8 mouse cellular contexts compared by ENCODE assay signal in genomic region chr10:24173210-24174001, GRCm38 (mm10). TPM values are rescaled to one million over a fixed set of nuclear protein-coding genes. Genes with fewer than 3 reads are reported as not detected.
DNase-seq lines count a peak whose midpoint lies in the region; ATAC-seq and TF ChIP-seq lines count a peak whose summit lies in the region.

No protein-coding gene starts in this region.

- H3K9ac ChIP-seq in embryonic facial prominence, embryonic 14.5 days (ENCODE audit: low read depth, low read length) = no peak overlapping the region

- H3K4me3 ChIP-seq in embryonic facial prominence, embryonic 14.5 days (ENCODE audit: low read depth, low read length) = no peak overlapping the region
- H3K4me3 ChIP-seq in midbrain, embryonic 10.5 days = no peak overlapping the region
- H3K4me3 ChIP-seq in thymus, adult 2 months (ENCODE audit: control insufficient read depth, insufficient read depth, low read length) = no peak overlapping the region

- no peak overlapping the region for H3K4me2 ChIP-seq in embryonic facial prominence, embryonic 14.5 days (ENCODE audit: low read depth, low read length)

- DNase-seq in spleen, postnatal 36 days (ENCODE audit: low spot score in 2 of 2) = peak; percentile 33 to 61
- DNase-seq in spleen, postnatal 14 days (ENCODE audit: low spot score in 2 of 2) = no peak
- peak; percentile 64 for DNase-seq in adrenal gland, postnatal 10 days
- peak; percentile 90 for DNase-seq in embryonic facial prominence, embryonic 14.5 days (ENCODE audit: low spot score)
- DNase-seq in layer of hippocampus, adult 9-10 months (ENCODE audit: low spot score) = peak; percentile 39
- DNase-seq in midbrain, embryonic 10.5 days (ENCODE audit: low spot score) = peak; percentile 38
- DNase-seq in thymus, adult 2 months = peak; percentile 56

- 37% methylated on average over 10 of the region's 10 CpGs for WGBS in embryonic facial prominence, embryonic 14.5 days
- 52% methylated on average over 10 of the region's 10 CpGs for WGBS in midbrain, embryonic 10.5 days
- 65% methylated on average over 10 of the region's 10 CpGs for WGBS in thymus, adult 2 months

- no peaks in the 10 kb centered on the region for H3K27me3 ChIP-seq in embryonic facial prominence, embryonic 14.5 days (replicated peaks; ENCODE audit: control insufficient read depth, insufficient read depth, low read length)
- no peaks in the 10 kb centered on the region for H3K27me3 ChIP-seq in midbrain, embryonic 10.5 days (ENCODE audit: low read depth, poor library complexity, severe bottlenecking)
- no peaks in the 10 kb centered on the region for H3K27me3 ChIP-seq in thymus, adult 2 months (ENCODE audit: control insufficient read depth, insufficient read depth, low read length)

- no peaks in the 10 kb centered on the region for H3K9me3 ChIP-seq in embryonic facial prominence, embryonic 14.5 days (ENCODE audit: control insufficient read depth, low read length)
- no peaks in the 10 kb centered on the region for H3K9me3 ChIP-seq in midbrain, embryonic 10.5 days (replicated peaks)

- 0 out of 2 replicates have a peak, but pooled peaks cover 4% of the 10 kb centered on the region for H3K36me3 ChIP-seq in embryonic facial prominence, embryonic 14.5 days (ENCODE audit: control insufficient read depth, insufficient read depth, low read length)
- no peaks in the 10 kb centered on the region for H3K36me3 ChIP-seq in midbrain, embryonic 10.5 days
- H3K36me3 ChIP-seq in thymus, adult 2 months (ENCODE audit: control insufficient read depth, insufficient read depth, low read length) = no peaks in the 10 kb centered on the region

- no peak overlapping the region for H3K27ac ChIP-seq in embryonic facial prominence, embryonic 14.5 days (replicated peaks; ENCODE audit: low read depth, low read length)
- H3K27ac ChIP-seq in midbrain, embryonic 10.5 days (replicated peaks) = no peak overlapping the region
- H3K27ac ChIP-seq in thymus, adult 2 months (ENCODE audit: control insufficient read depth, insufficient read depth, low read length) = no peak overlapping the region

- H3K4me1 ChIP-seq in embryonic facial prominence, embryonic 14.5 days (ENCODE audit: control insufficient read depth, insufficient read depth, low read length) = no peaks in the 10 kb centered on the region
- H3K4me1 ChIP-seq in midbrain, embryonic 10.5 days = no peaks in the 10 kb centered on the region
- no peaks in the 10 kb centered on the region for H3K4me1 ChIP-seq in thymus, adult 2 months (replicated peaks; ENCODE audit: control insufficient read depth, insufficient read depth, low read length)

- TF ChIP-seq CTCF in thymus, adult 2 months (IDR thresholded peaks at IDR 0.05; ENCODE audit: borderline replicate concordance, control insufficient read depth, extremely low read depth, insufficient read depth, low read length, poor library complexity) = no peak

- 0 out of 2 replicates have a peak, but pooled peaks have one; percentile 41 for ATAC-seq in embryonic facial prominence, embryonic 14.5 days (ENCODE audit: low read depth)
- peak; percentile 60 to 67; a peak in 2 of 4 replicates for ATAC-seq in hematopoietic stem cell, adult 5-6 weeks (replicated peaks in 1 of 2; ENCODE audit: insufficient read depth in 1 of 2, low FRiP score in 2 of 2, low TSS enrichment in 1 of 2, low read depth in 1 of 2, poor library complexity in 2 of 2, severe bottlenecking in 2 of 2)

- no peak for TF ChIP-seq POLR2A in thymus, adult 2 months (IDR thresholded peaks at IDR 0.05; ENCODE audit: control insufficient read depth, extremely low read depth, insufficient read depth, low read length, poor library complexity)

RNA-seq across cellular contexts. Expression of gene Stx7, which starts 24.3 kb away (rescaled TPM):
- 10 to 100 TPM; 92.2 to 97.9 TPM for total RNA-seq in adrenal gland, postnatal 10 days (2021)
- 86.9 and 93.9 TPM in 2 replicates for polyA plus RNA-seq in embryonic facial prominence, embryonic 14.5 days (2014; fragmentation: Nextera tagmentation; extraction: Ambion mirVana)
- 38.7 and 44.2 TPM in 2 replicates for total RNA-seq in hematopoietic stem cell, adult 5-6 weeks (2017)
- polyA plus RNA-seq in midbrain, embryonic 10.5 days (2016; fragmentation: Nextera tagmentation; extraction: Ambion mirVana) = 52.7 and 72.1 TPM in 2 replicates
- 42.2 and 46.3 TPM in 2 replicates for polyA plus RNA-seq in thymus, adult 2 months (2012; rRNA removed)

RNA-seq across cellular contexts. Expression of gene Moxd1, which starts 49.9 kb away (rescaled TPM):
- 1 to 10 TPM; 1.0 to 1.9 TPM for total RNA-seq in adrenal gland, postnatal 10 days (2021)
- polyA plus RNA-seq in embryonic facial prominence, embryonic 14.5 days (2014; fragmentation: Nextera tagmentation; extraction: Ambion mirVana) = 19.8 and 21.7 TPM in 2 replicates
- total RNA-seq in hematopoietic stem cell, adult 5-6 weeks (2017) = not detected in 2 replicates
- polyA plus RNA-seq in midbrain, embryonic 10.5 days (2016; fragmentation: Nextera tagmentation; extraction: Ambion mirVana) = 3.7 and 5.5 TPM in 2 replicates
- polyA plus RNA-seq in thymus, adult 2 months (2012; rRNA removed) = 0.59 and 2.3 TPM in 2 replicates

Comparison
In these comparisons a context has a peak if more than half of its experiments do, and no peak if none do; other contexts are left out.
1. DNase-seq: peak in spleen, postnatal 36 days (2 of 2), adrenal gland, postnatal 10 days (single experiment), embryonic facial prominence, embryonic 14.5 days (single experiment), layer of hippocampus, adult 9-10 months (single experiment), midbrain, embryonic 10.5 days (single experiment) and thymus, adult 2 months (single experiment); none in spleen, postnatal 14 days (0 of 2).